9 mouse cellular contexts compared by ENCODE assay signal in genomic region chr1:130508030-130508956, GRCm38 (mm10). TPM values are rescaled to one million over a fixed set of nuclear protein-coding genes. Genes with fewer than 3 reads are reported as not detected.
DNase-seq lines count a peak whose midpoint lies in the region; ATAC-seq and TF ChIP-seq lines count a peak whose summit lies in the region.
"Had no signal": no experiment of that assay in that cellular context is flagged by ENCODE, and none has a peak within 500 bp of the region (broad histone marks: within the 10 kb centered on the region; RNA-seq: fewer than 3 reads in every experiment).

No protein-coding gene starts in this region.

- H3K9me3 ChIP-seq in heart, embryonic 10.5 days: no peaks in the 10 kb centered on the region
- H3K9me3 ChIP-seq in embryonic facial prominence, embryonic 14.5 days (ENCODE audit: control insufficient read depth, low read length): no peaks in the 10 kb centered on the region
- H3K9me3 ChIP-seq in liver, embryonic 14.5 days (ENCODE audit: control insufficient read depth, low read length): no peaks in the 10 kb centered on the region

- no peaks in the 10 kb centered on the region for H3K27me3 ChIP-seq in heart, embryonic 10.5 days (ENCODE audit: insufficient read depth, poor library complexity, severe bottlenecking)
- no peaks in the 10 kb centered on the region for H3K27me3 ChIP-seq in embryonic facial prominence, embryonic 14.5 days (replicated peaks; ENCODE audit: control insufficient read depth, insufficient read depth, low read length)
- H3K27me3 ChIP-seq in liver, embryonic 14.5 days (ENCODE audit: control insufficient read depth, insufficient read depth, low read length): no peaks in the 10 kb centered on the region

- H3K4me1 ChIP-seq in heart, embryonic 10.5 days: no peaks in the 10 kb centered on the region
- peaks cover 9% of the 10 kb centered on the region for H3K4me1 ChIP-seq in embryonic facial prominence, embryonic 14.5 days (ENCODE audit: control insufficient read depth, insufficient read depth, low read length)
- peaks cover 3 to 13% of the 10 kb centered on the region in 2 experiments for H3K4me1 ChIP-seq in liver, embryonic 14.5 days (replicated peaks; ENCODE audit: control insufficient read depth in 2 of 2, insufficient read depth in 2 of 2, low read length in 1 of 2)

- H3K36me3 ChIP-seq in heart, embryonic 10.5 days: no peaks in the 10 kb centered on the region
- no peaks in the 10 kb centered on the region for H3K36me3 ChIP-seq in embryonic facial prominence, embryonic 14.5 days (ENCODE audit: control insufficient read depth, insufficient read depth, low read length)
- H3K36me3 ChIP-seq in liver, embryonic 14.5 days (replicated peaks; ENCODE audit: control insufficient read depth, insufficient read depth, low read depth): no peaks in the 10 kb centered on the region

- peak; percentile 30; the same call in 1 of the 2 replicates for TF ChIP-seq EP300 in liver, embryonic 14.5 days (IDR thresholded peaks at IDR 0.05; ENCODE audit: low read depth)

- no peak overlapping the region for H3K9ac ChIP-seq in embryonic facial prominence, embryonic 14.5 days (ENCODE audit: low read depth, low read length)
- H3K9ac ChIP-seq in liver, embryonic 14.5 days (replicated peaks): no peak overlapping the region

- no peak overlapping the region for H3K4me2 ChIP-seq in embryonic facial prominence, embryonic 14.5 days (ENCODE audit: low read depth, low read length)
- H3K4me2 ChIP-seq in liver, embryonic 14.5 days (ENCODE audit: low read depth): 0 out of 2 replicates have a peak overlapping the region, but pooled peaks have one; percentile 12

- H3K4me3 ChIP-seq in heart, embryonic 10.5 days: no peak overlapping the region
- no peak overlapping the region for H3K4me3 ChIP-seq in embryonic facial prominence, embryonic 14.5 days (ENCODE audit: low read depth, low read length)
- H3K4me3 ChIP-seq in liver, embryonic 14.5 days (ENCODE audit: insufficient read depth in 1 of 2, low read depth in 2 of 2, low read length in 2 of 2): no peak overlapping the region

- no peak overlapping the region for H3K27ac ChIP-seq in heart, embryonic 10.5 days
- peak overlapping the region; percentile 16 for H3K27ac ChIP-seq in embryonic facial prominence, embryonic 14.5 days (replicated peaks; ENCODE audit: low read depth, low read length)
- no peak overlapping the region for H3K27ac ChIP-seq in liver, embryonic 14.5 days

- WGBS in heart, embryonic 10.5 days: 61% methylated on average over 6 of the region's 6 CpGs
- WGBS in embryonic facial prominence, embryonic 14.5 days: 47% methylated on average over 6 of the region's 6 CpGs
- 22% methylated on average over 6 of the region's 6 CpGs for WGBS in liver, embryonic 14.5 days (ENCODE audit: insufficient replicate concordance)

- peak; percentile 18; the same call in 1 of the 2 replicates for ATAC-seq in embryonic facial prominence, embryonic 14.5 days (ENCODE audit: low read depth)
- ATAC-seq in liver, embryonic 14.5 days (ENCODE audit: insufficient read depth): peak; percentile 81
- ATAC-seq: hindbrain, embryonic 16.5 days had no signal

- no peak for TF ChIP-seq CTCF in liver, embryonic 14.5 days (IDR thresholded peaks at IDR 0.05; ENCODE audit: low read depth)

- DNase-seq in heart, adult 8-10 months (ENCODE audit: low spot score): peak; percentile 24
- DNase-seq in heart, embryonic 10.5 days (ENCODE audit: low spot score): no peak
- DNase-seq in CD4-positive helper T cell, adult 2 months (ENCODE audit: low read depth, low spot score): peak; percentile 25
- DNase-seq in embryonic facial prominence, embryonic 14.5 days (ENCODE audit: low spot score): peak; percentile 76
- DNase-seq in liver, embryonic 14.5 days (ENCODE audit: low read depth in 3 of 3, low spot score in 3 of 3): peak; percentile 13 to 35 (median 19)
- DNase-seq in neural tube, embryonic 10.5 days (ENCODE audit: extremely low spot score, low spot score): no peak
- DNase-seq in layer of hippocampus, adult 11-12 months (ENCODE audit: low spot score): no peak
- no peak for DNase-seq in yolk sac, embryonic 10.5 days (ENCODE audit: low spot score)

RNA-seq across cellular contexts. Expression of gene Cd55, which starts 45.7 kb away (rescaled TPM):
- 1 to 10 TPM; 6.9 to 9.8 (median 8.3) TPM for total RNA-seq in heart, adult 8-10 months (2022)
- polyA plus RNA-seq in heart, embryonic 10.5 days (2016; fragmentation: Nextera tagmentation; extraction: Ambion mirVana): 5.1 and 12.4 TPM in 2 replicates
- 23.6 and 23.8 TPM in 2 replicates for polyA plus RNA-seq in embryonic facial prominence, embryonic 14.5 days (2014; fragmentation: Nextera tagmentation; extraction: Ambion mirVana)
- 10.7 and 15.9 TPM in 2 replicates for polyA plus RNA-seq in liver, embryonic 14.5 days (2012; rRNA removed)
- 19.6 and 21.7 TPM in 2 replicates for polyA plus RNA-seq in liver, embryonic 14.5 days (2014; fragmentation: Nextera tagmentation; extraction: Ambion mirVana)

Comparison
In these comparisons a context has a peak if more than half of its experiments do, and no peak if none do; other contexts are left out.
1. DNase-seq: peak in heart, adult 8-10 months (single experiment), CD4-positive helper T cell, adult 2 months (single experiment), embryonic facial prominence, embryonic 14.5 days (single experiment) and liver, embryonic 14.5 days (3 of 3); none in heart, embryonic 10.5 days (single experiment), neural tube, embryonic 10.5 days (single experiment), layer of hippocampus, adult 11-12 months (single experiment) and yolk sac, embryonic 10.5 days (single experiment).